Mouse (Mus musculus) embryonic facial prominence, embryonic 12.5 days (tissue): ENCODE measurements at regions not wholly inside any gene's neighbourhood (a gene's known extent, or its start where the extent isn't known, plus 50 kb on each side); places are given as distances from the start of the nearest gene placed in this dataset.

Experiments used
- ATAC-seq: fragments of 200-750 bp; cut with Nextera tagmentation; 2 replicates; pipeline ENCODE4 v1.8.0; 2017; ENCODE audit not compliant: insufficient number of reproducible peaks, insufficient read depth, low FRiP score, low TSS enrichment
- H3K27ac ChIP-seq: fragments of 300-500 bp; sonication (generic); 2 replicates; pipeline ENCODE4 v1.5.1; 2016; ENCODE audit warnings: mild to moderate bottlenecking
- H3K27me3 ChIP-seq: fragments of 300-500 bp; sonication (generic); 2 replicates; pipeline ENCODE4 v1.6.1; 2016; ENCODE audit warnings: mild to moderate bottlenecking, moderate library complexity
- H3K36me3 ChIP-seq: fragments of 300-500 bp; sonication (generic); 2 replicates; pipeline ENCODE4 v1.6.1; 2016; ENCODE audit warnings: mild to moderate bottlenecking
- H3K4me1 ChIP-seq: fragments of 300-500 bp; sonication (generic); 2 replicates; pipeline ENCODE4 v1.6.1; 2016
- H3K4me2 ChIP-seq: fragments of 300-500 bp; sonication (generic); replicated peaks from 2 replicates; pipeline ENCODE4 v1.6.1; 2016; ENCODE audit warnings: mild to moderate bottlenecking, moderate library complexity
- H3K4me3 ChIP-seq: fragments of 300-500 bp; sonication (generic); 2 replicates; pipeline ENCODE4 v1.5.1; 2016; ENCODE audit warnings: mild to moderate bottlenecking
- H3K9ac ChIP-seq: fragments of 300-500 bp; sonication (generic); 2 replicates; pipeline ENCODE4 v1.6.1; 2016; ENCODE audit warnings: mild to moderate bottlenecking, moderate library complexity
- H3K9me3 ChIP-seq: fragments of 300-500 bp; sonication (generic); 2 replicates; pipeline ENCODE4 v1.6.1; 2016; ENCODE audit warnings: mild to moderate bottlenecking, moderate library complexity
- WGBS: fragments of 180-500 bp; shearing (Covaris S2); methylation state at CpG from one replicate; pipeline ENCODE4 v1.1.7; 2016; 5-methylcytosine and 5-hydroxymethylcytosine counted together

DNA sequence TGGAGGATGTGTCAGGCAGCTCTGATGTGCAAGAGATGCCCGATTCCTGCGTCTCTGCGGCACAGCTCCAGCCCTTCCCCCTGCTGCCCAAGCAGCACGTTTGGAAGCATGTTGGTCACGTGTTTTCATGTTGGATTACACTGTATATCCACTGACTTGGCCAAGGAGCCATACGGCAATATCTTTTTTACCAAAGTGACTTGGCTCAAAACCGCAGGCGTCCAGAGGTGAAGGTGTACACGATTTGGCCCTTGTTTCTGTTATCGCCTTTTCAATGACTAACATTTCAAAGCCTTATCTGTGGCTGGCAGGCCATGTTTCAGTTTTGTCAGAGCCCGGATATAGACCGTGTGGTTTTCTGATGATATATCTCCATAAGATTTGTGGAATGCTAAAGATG is 173.2 kb downstream of the Tbx18 start:
- H3K27ac ChIP-seq, result no peak overlapping the region
- ATAC-seq, result no peak; the same call in 1 of the 2 replicates
- no peak overlapping the region for H3K4me3 ChIP-seq
- no peak overlapping the region for H3K9ac ChIP-seq
- H3K4me2 ChIP-seq, result no peak overlapping the region
- no peaks in the 10 kb centered on the region for H3K36me3 ChIP-seq
- peaks cover 6% of the 10 kb centered on the region for H3K4me1 ChIP-seq
- WGBS, result 63% methylated on average over 12 of the region's 12 CpGs
- H3K27me3 ChIP-seq, result no peaks in the 10 kb centered on the region
- H3K9me3 ChIP-seq, result no peaks in the 10 kb centered on the region

DNA sequence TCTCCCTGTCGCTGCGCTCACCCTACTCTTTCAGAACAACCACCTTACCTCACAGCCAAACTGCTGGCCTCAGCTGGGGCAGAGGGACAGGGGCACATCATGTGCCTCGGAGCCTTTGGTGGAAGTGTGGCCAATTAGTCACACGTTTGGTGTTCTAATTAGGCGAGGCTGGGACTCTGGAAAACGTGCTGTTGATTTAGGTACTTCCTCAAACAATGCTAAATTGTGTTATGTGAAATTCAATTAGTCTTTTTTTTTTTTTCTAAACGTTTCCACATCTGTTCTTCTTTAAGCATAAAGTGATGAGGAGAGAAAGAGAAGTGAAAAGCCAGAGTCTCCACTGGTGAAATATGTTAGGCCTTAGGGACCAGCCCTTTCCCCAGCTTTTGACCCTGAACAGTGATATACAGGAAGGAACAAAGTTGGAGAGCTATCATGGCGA is 174.1 kb downstream of the Tbx18 start:
- WGBS, result 6% methylated on average over 8 of the region's 8 CpGs
- Histone ChIP-seq H3K4me1 (peaks cover 6% of the 10 kb centered on the region), H3K9me3 (no peaks in the 10 kb centered on the region), H3K9ac (no peak overlapping the region), H3K4me2 (peak overlapping the region; percentile 15; the same call in 1 of the 2 replicates), H3K4me3 (no peak overlapping the region), H3K27me3 (no peaks in the 10 kb centered on the region), H3K36me3 (no peaks in the 10 kb centered on the region), H3K27ac (no peak overlapping the region)
- ATAC-seq, result no peak

DNA sequence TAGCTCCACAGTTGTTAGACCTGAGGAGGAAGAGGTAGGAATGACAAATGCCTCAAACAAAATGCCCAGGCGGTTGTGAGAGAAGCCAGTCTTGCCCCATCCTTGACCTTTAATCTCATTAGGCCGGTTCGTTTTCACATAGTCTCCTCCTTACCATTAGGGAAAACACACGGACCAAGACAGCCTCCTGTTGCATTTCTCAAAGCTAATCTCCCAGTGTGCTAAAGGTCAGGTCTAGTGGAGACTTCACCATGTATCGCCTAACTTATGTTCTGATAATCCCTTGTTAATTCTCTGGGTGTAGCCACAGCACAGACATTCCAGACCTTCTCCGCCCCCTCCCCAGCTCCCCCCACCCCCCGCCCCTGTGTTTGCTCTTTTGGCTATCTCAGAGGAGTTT is 174.5 kb downstream of the Tbx18 start:
- no peaks in the 10 kb centered on the region for H3K27me3 ChIP-seq
- no peaks in the 10 kb centered on the region for H3K9me3 ChIP-seq
- no peaks in the 10 kb centered on the region for H3K36me3 ChIP-seq
- no peak overlapping the region for H3K4me3 ChIP-seq
- 9% methylated on average over 7 of the region's 7 CpGs for WGBS
- no peak overlapping the region for H3K27ac ChIP-seq
- peaks cover 6% of the 10 kb centered on the region for H3K4me1 ChIP-seq
- H3K9ac ChIP-seq, result no peak overlapping the region
- H3K4me2 ChIP-seq, result peak overlapping the region; percentile 15; the same call in 1 of the 2 replicates
- ATAC-seq, result no peak; the same call in 1 of the 2 replicates

DNA sequence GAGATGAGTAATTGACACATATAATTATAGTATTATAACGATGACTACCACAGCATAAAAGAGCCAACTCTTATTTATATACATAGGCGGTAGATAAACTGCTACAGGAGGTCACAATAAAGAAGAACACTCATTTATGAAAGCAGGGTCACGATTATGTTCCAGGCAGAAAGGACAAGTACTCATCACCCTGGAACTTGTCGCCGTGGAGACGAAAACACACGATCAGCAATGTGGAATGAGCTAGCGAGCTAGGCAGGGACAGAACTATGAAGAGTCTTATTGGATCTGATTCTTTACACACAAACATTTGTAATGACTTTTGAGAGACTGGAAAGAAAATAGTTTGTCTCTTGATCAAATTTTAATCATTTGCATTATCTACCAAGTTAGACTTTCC is 197.9 kb downstream of the Tbx18 start:
- no peak overlapping the region for H3K4me3 ChIP-seq
- H3K27me3 ChIP-seq, result no peaks in the 10 kb centered on the region
- no peak overlapping the region for H3K4me2 ChIP-seq
- no peak for ATAC-seq
- H3K9ac ChIP-seq, result no peak overlapping the region
- 80% methylated on average over 8 of the region's 8 CpGs for WGBS
- H3K27ac ChIP-seq, result no peak overlapping the region
- H3K4me1 ChIP-seq, result no peaks in the 10 kb centered on the region
- H3K36me3 ChIP-seq, result no peaks in the 10 kb centered on the region
- no peaks in the 10 kb centered on the region for H3K9me3 ChIP-seq

DNA sequence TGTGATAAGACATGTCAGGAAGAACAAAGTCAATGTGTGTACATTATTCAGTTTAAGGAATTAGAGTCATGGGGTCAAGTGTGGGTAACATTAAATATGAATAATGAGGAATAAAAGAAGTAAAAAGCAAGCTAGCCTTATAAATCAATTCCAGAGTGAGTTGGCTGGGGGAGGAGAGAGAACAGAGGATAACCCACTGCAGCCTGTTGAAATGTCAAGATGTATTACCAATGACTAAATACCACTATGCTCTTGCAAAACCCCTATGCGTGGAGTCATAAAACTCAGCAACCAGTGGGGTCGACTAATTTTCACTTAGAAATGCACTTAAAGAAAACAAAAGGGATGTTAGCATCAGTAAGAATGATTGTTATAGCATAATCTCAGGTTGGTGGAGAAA is 201.2 kb downstream of the Tbx18 start:
- Histone ChIP-seq H3K9me3 (no peaks in the 10 kb centered on the region), H3K9ac (no peak overlapping the region), H3K4me2 (no peak overlapping the region), H3K4me1 (no peaks in the 10 kb centered on the region), H3K4me3 (no peak overlapping the region), H3K27ac (no peak overlapping the region), H3K27me3 (no peaks in the 10 kb centered on the region), H3K36me3 (no peaks in the 10 kb centered on the region)
- no peak for ATAC-seq
- WGBS, result 82% methylated on average over 2 of the region's 2 CpGs

DNA sequence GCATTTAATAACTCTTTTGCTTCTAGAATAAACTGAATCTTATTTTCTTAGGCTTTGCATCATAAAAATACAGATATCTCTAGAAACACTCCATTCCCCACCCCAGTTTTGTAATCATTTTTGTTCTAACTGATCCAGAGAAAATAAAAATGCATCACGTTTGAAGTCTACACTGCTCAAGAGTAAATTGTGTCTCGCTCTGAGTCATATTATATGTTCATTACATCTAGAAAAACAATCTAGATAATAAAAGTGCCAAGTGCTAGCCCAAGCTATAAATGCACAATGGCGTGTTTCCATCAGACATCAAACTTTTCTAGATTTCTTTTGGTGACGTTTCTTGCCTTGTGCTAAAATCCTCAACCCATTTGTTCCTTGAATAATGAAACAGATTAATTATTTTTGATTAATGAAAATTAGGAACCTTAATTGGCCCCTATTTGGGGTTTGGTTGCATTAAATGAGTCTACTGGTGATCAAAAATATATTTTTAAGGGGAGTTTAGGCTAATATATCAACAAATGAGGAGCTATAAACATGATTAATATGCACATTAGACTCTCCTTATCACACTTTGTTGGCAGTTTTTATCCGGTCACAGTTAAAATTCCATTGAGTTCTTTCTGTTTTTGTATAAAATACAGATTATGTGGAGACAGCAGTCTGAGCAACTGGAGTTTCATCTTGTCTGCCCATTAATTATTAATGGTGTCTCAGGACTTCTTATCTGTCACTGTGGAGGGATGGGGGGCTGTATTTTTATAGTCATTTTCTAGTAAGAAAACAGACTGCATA is 206.0 kb downstream of the Tbx18 start:
- 88% methylated on average over 5 of the region's 5 CpGs for WGBS
- Histone ChIP-seq H3K36me3 (no peaks in the 10 kb centered on the region), H3K27me3 (no peaks in the 10 kb centered on the region), H3K27ac (no peak overlapping the region), H3K4me3 (no peak overlapping the region), H3K4me2 (no peak overlapping the region), H3K9me3 (no peaks in the 10 kb centered on the region), H3K9ac (no peak overlapping the region), H3K4me1 (no peaks in the 10 kb centered on the region)
- no peak for ATAC-seq

DNA sequence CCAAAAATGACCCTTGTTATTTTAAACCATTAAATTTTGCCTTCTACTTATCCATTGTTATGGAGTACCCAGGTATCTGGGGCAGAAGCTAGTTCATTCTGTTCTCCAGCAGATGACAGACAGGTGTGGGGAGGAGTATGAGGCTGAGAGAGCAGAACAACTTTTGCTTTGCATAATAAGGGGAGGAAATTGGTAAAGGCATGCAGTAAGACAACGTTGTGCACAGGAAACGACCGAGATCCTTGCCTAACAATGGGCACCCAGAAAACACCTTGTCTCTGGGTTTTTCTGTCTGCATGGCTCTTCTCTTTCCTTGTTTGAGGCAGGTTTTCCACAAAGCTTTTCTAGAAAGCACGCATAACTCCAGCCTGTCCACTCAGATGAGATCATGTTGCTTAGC is 220.4 kb downstream of the Tbx18 start:
- no peak overlapping the region for H3K4me2 ChIP-seq
- H3K4me3 ChIP-seq, result no peak overlapping the region
- H3K27ac ChIP-seq, result no peak overlapping the region
- H3K9ac ChIP-seq, result no peak overlapping the region
- ATAC-seq, result no peak
- no peaks in the 10 kb centered on the region for H3K9me3 ChIP-seq
- H3K27me3 ChIP-seq, result no peaks in the 10 kb centered on the region
- no peaks in the 10 kb centered on the region for H3K36me3 ChIP-seq
- WGBS, result 70% methylated on average over 4 of the region's 4 CpGs
- H3K4me1 ChIP-seq, result no peaks in the 10 kb centered on the region

DNA sequence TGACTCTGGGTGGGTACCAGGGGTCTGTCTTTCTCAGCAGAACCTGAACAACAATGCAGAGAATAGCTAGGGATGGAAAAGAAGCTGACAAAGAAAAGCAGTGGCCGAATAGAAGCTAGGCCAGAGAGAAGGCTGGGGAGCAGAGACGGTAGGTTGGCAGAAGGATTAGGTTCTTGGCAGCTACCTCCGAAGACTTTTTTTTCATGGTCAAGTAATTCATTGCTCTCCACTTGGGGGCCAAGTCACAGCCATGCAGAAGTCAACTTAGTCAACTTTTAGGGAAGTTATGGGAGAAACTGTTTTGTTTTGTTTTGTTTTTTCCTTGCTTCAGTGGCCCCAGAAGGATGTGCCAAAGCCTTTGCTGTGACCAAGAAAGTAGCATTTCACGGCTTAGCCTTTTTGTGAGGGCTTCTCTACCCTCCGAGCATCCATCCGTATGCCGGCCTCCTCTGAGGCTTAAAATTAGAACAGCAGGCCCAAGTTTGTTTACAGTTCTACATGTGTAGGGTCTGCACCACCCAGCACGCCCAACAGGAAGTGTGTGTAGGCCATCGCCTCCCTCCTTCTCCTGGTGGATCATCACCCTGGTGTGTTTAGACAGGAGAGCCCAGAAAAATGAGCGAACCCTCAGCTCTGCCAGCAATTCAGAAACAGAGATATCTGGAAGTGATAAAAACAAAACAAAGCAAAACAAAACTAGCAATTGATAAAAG is 226.2 kb downstream of the Tbx18 start:
- 63% methylated on average over 10 of the region's 10 CpGs for WGBS
- Histone ChIP-seq H3K36me3 (no peaks in the 10 kb centered on the region), H3K27ac (no peak overlapping the region), H3K4me3 (no peak overlapping the region), H3K4me2 (no peak overlapping the region), H3K9me3 (no peaks in the 10 kb centered on the region), H3K4me1 (no peaks in the 10 kb centered on the region), H3K9ac (no peak overlapping the region), H3K27me3 (no peaks in the 10 kb centered on the region)
- no peak for ATAC-seq

DNA sequence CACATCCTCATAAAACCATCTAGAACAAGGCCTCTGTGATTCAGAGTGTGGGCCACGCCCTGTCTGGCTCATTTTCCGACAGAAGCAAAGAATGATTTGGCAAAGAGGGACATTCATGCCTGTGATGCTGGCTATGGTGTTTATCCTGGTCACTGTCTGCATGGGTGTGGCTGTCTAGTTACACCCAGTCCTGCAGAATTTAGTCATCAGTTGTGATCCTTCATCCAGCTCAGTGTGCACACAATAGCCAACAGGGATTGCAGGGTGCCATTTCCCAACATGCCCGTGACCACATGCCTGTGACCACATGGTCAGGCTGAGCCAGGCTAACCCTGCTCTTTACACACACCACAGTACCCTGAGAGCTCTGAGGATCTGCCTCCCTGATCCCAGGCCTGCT is 208.8 kb upstream of the Cep162 start:
- 73% methylated on average over 3 of the region's 3 CpGs for WGBS
- H3K9me3 ChIP-seq, result no peaks in the 10 kb centered on the region
- no peak overlapping the region for H3K27ac ChIP-seq
- H3K9ac ChIP-seq, result no peak overlapping the region
- no peaks in the 10 kb centered on the region for H3K4me1 ChIP-seq
- no peaks in the 10 kb centered on the region for H3K27me3 ChIP-seq
- no peak overlapping the region for H3K4me3 ChIP-seq
- H3K4me2 ChIP-seq, result no peak overlapping the region
- ATAC-seq, result 0 out of 2 replicates have a peak, but pooled peaks have one; percentile 28
- no peaks in the 10 kb centered on the region for H3K36me3 ChIP-seq

DNA sequence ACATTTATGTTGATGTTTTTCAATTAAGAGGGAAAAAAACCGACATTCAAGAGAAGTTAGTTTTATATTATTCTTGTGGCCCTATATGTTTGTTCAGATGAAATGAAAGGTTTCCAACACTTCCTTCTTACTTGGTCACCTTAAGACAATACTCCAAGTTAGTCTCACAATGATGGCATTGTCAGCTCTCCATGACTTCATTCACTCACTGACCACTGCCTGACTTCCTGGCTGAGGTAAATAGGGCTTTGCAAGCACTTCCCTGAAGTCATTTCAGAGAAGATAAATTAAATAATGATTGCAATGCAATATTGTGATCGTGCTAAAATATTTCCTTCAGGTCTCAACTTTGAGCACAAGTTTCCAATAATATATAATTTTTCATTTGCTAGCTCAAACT is 197.9 kb upstream of the Cep162 start:
- 73% methylated on average over 2 of the region's 2 CpGs for WGBS
- Histone ChIP-seq H3K27ac (no peak overlapping the region), H3K36me3 (no peaks in the 10 kb centered on the region), H3K9ac (no peak overlapping the region), H3K27me3 (no peaks in the 10 kb centered on the region), H3K4me1 (no peaks in the 10 kb centered on the region), H3K4me3 (no peak overlapping the region), H3K4me2 (no peak overlapping the region), H3K9me3 (no peaks in the 10 kb centered on the region)
- no peak for ATAC-seq

DNA sequence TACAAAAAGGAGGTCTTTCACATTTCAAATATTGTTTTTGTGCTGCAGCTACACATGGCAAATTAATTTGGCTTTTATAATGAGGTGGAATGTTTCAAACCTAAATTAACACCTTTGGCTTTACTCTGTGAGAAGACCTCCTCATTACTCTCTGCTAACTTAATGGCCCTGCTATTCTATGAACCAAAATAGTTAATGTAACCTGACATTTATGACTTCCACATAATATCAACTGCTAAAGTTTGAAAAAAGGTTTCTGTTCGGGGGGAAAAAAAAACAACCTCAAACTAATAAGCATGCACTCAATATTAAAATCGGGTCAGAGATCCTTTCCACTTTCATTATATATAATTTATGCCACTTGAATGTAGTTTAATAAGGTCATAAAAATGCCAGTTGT is 197.2 kb upstream of the Cep162 start:
- no peaks in the 10 kb centered on the region for H3K4me1 ChIP-seq
- WGBS, result 68% methylated on average over 2 of the region's 2 CpGs

More for the DNA sequence above, 197.2 kb upstream of the Cep162 start:
- Histone ChIP-seq H3K4me2 (no peak overlapping the region), H3K4me3 (no peak overlapping the region), H3K27me3 (no peaks in the 10 kb centered on the region), H3K9ac (no peak overlapping the region), H3K27ac (no peak overlapping the region), H3K9me3 (no peaks in the 10 kb centered on the region), H3K36me3 (no peaks in the 10 kb centered on the region)
- no peak for ATAC-seq
